Mouse (Mus musculus) regulatory T cell (primary cell): ENCODE measurements around the gene Slc6a17.

Experiments used
- in situ Hi-C: fragments of 300-600 bp; cut with MboI, MseI; formaldehyde crosslinking; loops from one replicate; pipeline ENCODE4 v1.15.1; 2025; ENCODE audit warnings: high pct_unique_total_duplicates

Gene Slc6a17

GRCm38 (mm10) chr3:107524547-107524946 is 6.7 kb upstream of the Slc6a17 start:
- in situ Hi-C loops = no loop called here

- in situ Hi-C loops = no loop called here
These were observed 3.1 kb upstream of the Slc6a17 start for GRCm38 (mm10) chr3:107520931-107521330.

GRCm38 (mm10) chr3:107516776-107517630 is 815 bp downstream of the Slc6a17 start:
- in situ Hi-C loops = no loop called here

- in situ Hi-C loops = no loop called here
These were observed 1.8 kb downstream of the Slc6a17 start for GRCm38 (mm10) chr3:107515989-107516388.

- in situ Hi-C loops = no loop called here
These were observed 6.4 kb downstream of the Slc6a17 start for GRCm38 (mm10) chr3:107511416-107511815.

- in situ Hi-C loops = no loop called here
These were observed 9.1 kb downstream of the Slc6a17 start for GRCm38 (mm10) chr3:107508696-107509095.

GRCm38 (mm10) chr3:107507966-107508365 is 9.9 kb downstream of the Slc6a17 start:
- in situ Hi-C loops = no loop called here

- in situ Hi-C loops = no loop called here
These were observed 11.3 kb downstream of the Slc6a17 start for GRCm38 (mm10) chr3:107506531-107506930.

- in situ Hi-C loops = no loop called here
These were observed 12.1 kb downstream of the Slc6a17 start for GRCm38 (mm10) chr3:107505464-107506367.

- in situ Hi-C loops = no loop called here
These were observed 13.3 kb downstream of the Slc6a17 start for GRCm38 (mm10) chr3:107504542-107504941.

GRCm38 (mm10) chr3:107503716-107504115 is 14.1 kb downstream of the Slc6a17 start:
- in situ Hi-C loops = no loop called here

GRCm38 (mm10) chr3:107501702-107502151 is 16.1 kb downstream of the Slc6a17 start:
- in situ Hi-C loops = no loop called here

- in situ Hi-C loops = no loop called here
These were observed 17.5 kb downstream of the Slc6a17 start for GRCm38 (mm10) chr3:107500301-107500700.

- in situ Hi-C loops = no loop called here
These were observed 21.6 kb downstream of the Slc6a17 start for GRCm38 (mm10) chr3:107496086-107496850.

- in situ Hi-C loops = no loop called here
These were observed 22.3 kb downstream of the Slc6a17 start for GRCm38 (mm10) chr3:107495524-107495923.

GRCm38 (mm10) chr3:107491459-107491858 is 26.4 kb downstream of the Slc6a17 start:
- in situ Hi-C loops = no loop called here

GRCm38 (mm10) chr3:107488637-107489036 is 29.2 kb downstream of the Slc6a17 start:
- in situ Hi-C loops = no loop called here

- in situ Hi-C loops = no loop called here
These were observed 34.5 kb downstream of the Slc6a17 start for GRCm38 (mm10) chr3:107483290-107483689.

- in situ Hi-C loops = no loop called here
These were observed 37.2 kb downstream of the Slc6a17 start for GRCm38 (mm10) chr3:107480660-107481059.

- in situ Hi-C loops = no loop called here
These were observed 45.6 kb downstream of the Slc6a17 start for GRCm38 (mm10) chr3:107472198-107472597.

GRCm38 (mm10) chr3:107469059-107469458 is 48.8 kb downstream of the Slc6a17 start:
- in situ Hi-C loops = no loop called here

- in situ Hi-C loops = no loop called here
These were observed 49.7 kb downstream of the Slc6a17 start for GRCm38 (mm10) chr3:107468106-107468505.
